Mouse (Mus musculus) bone marrow, adult 2 months (tissue): ENCODE measurements around the gene Fry.

Experiments used
- CTCF ChIP-seq: fragments of 200-500 bp; IDR thresholded peaks from 2 replicates; pipeline ENCODE4 v1.5.1; 2011; ENCODE audit warnings: low read length, control low read depth; ENCODE audit not compliant: control insufficient read depth, insufficient read depth
- POLR2A ChIP-seq: fragments of 200-500 bp; IDR thresholded peaks from 2 replicates; pipeline ENCODE4 v1.6.1; 2011; ENCODE audit warnings: low read depth, mild to moderate bottlenecking, control low read depth, low read length, borderline replicate concordance; ENCODE audit not compliant: control insufficient read depth

DNA sequence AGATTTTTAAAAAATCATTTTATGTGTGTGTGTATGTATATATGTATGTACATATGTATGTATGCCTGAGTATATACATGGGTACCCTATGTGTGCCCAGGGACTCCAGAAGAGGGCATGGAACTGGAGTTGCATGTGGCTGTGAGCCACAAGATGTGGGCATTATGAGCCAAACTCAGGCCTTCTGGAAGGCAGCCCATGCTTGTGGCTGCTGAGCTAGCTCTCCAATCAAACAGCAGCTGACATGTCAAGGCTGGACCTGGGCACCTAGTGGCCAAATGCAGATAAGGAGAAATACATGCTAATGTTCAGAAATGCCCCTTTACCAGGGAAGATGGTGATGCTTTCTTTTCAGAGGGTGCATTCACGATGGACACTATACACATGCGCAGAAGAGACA is 213.4 kb downstream of the Fry start:
- TF ChIP-seq CTCF (no peak), POLR2A (no peak)
